Mouse (Mus musculus) forebrain, embryonic 15.5 days (tissue): ENCODE measurements at regions not wholly inside any gene's neighbourhood (a gene's known extent, or its start where the extent isn't known, plus 50 kb on each side); places are given as distances from the start of the nearest gene placed in this dataset.
"Not testable (repeated sequence)": the region's sequence is repeated elsewhere in the genome, so short reads cannot be mapped to it uniquely, and the experiment has no call there.

Experiments used
- ATAC-seq: fragments of 200-750 bp; cut with Nextera tagmentation; replicated peaks from 2 replicates; pipeline ENCODE4 v1.8.0; 2017; ENCODE audit warnings: mild to moderate bottlenecking, moderate TSS enrichment, moderate library complexity
- H3K27ac ChIP-seq: fragments of 300-500 bp; sonication (generic); replicated peaks from 2 replicates; pipeline ENCODE4 v1.5.1; 2015; ENCODE audit warnings: mild to moderate bottlenecking, inconsistent platforms
- H3K27me3 ChIP-seq: fragments of 300-500 bp; sonication (generic); 2 replicates; pipeline ENCODE4 v1.6.1; 2015; ENCODE audit warnings: inconsistent platforms
- H3K36me3 ChIP-seq: fragments of 300-500 bp; sonication (generic); 2 replicates; pipeline ENCODE4 v1.6.1; 2015; ENCODE audit warnings: mild to moderate bottlenecking, inconsistent platforms
- H3K4me1 ChIP-seq: fragments of 300-500 bp; sonication (generic); 2 replicates; pipeline ENCODE4 v1.6.1; 2015; ENCODE audit warnings: inconsistent platforms
- H3K4me2 ChIP-seq: fragments of 300-500 bp; sonication (generic); replicated peaks from 2 replicates; pipeline ENCODE4 v1.6.1; 2015; ENCODE audit warnings: mild to moderate bottlenecking, inconsistent platforms
- H3K4me3 ChIP-seq: fragments of 300-500 bp; sonication (generic); 2 replicates; pipeline ENCODE4 v1.5.1; 2015; ENCODE audit warnings: mild to moderate bottlenecking, inconsistent platforms
- H3K9ac ChIP-seq: fragments of 300-500 bp; sonication (generic); replicated peaks from 2 replicates; pipeline ENCODE4 v1.6.1; 2015; ENCODE audit warnings: mild to moderate bottlenecking, inconsistent platforms
- H3K9me3 ChIP-seq: fragments of 300-500 bp; sonication (generic); 2 replicates; pipeline ENCODE4 v1.6.1; 2016; ENCODE audit warnings: inconsistent platforms
- WGBS: fragments of 180-500 bp; shearing (Covaris S2); methylation state at CpG from one replicate; pipeline ENCODE4 v1.1.7; 2015; ENCODE audit warnings: mixed read lengths; 5-methylcytosine and 5-hydroxymethylcytosine counted together

- 75% methylated on average over 5 of the region's 5 CpGs for WGBS
- no peak overlapping the region for H3K9ac ChIP-seq
- no peaks in the 10 kb centered on the region for H3K9me3 ChIP-seq
- H3K27ac ChIP-seq, result no peak overlapping the region
- no peaks in the 10 kb centered on the region for H3K27me3 ChIP-seq
- H3K36me3 ChIP-seq, result no peaks in the 10 kb centered on the region
- H3K4me1 ChIP-seq, result peaks cover 6% of the 10 kb centered on the region
- no peak overlapping the region for H3K4me3 ChIP-seq
- no peak for ATAC-seq
- no peak overlapping the region for H3K4me2 ChIP-seq
These were observed 65.4 kb downstream of the Chst1 start for GRCm38 (mm10) chr2:92664939-92665338.

GRCm38 (mm10) chr2:92667192-92667591 lies 67.7 kb downstream of the Chst1 start:
- H3K36me3 ChIP-seq, result no peaks in the 10 kb centered on the region
- H3K4me3 ChIP-seq, result no peak overlapping the region
- no peaks in the 10 kb centered on the region for H3K9me3 ChIP-seq
- no peaks in the 10 kb centered on the region for H3K27me3 ChIP-seq
- no peak overlapping the region for H3K27ac ChIP-seq
- no peak overlapping the region for H3K9ac ChIP-seq
- peaks cover 13% of the 10 kb centered on the region for H3K4me1 ChIP-seq
- ATAC-seq, result no peak
- WGBS, result 78% methylated on average over 1 of the region's 1 CpGs
- no peak overlapping the region for H3K4me2 ChIP-seq

- no peaks in the 10 kb centered on the region for H3K36me3 ChIP-seq
- WGBS, result 51% methylated on average over 6 of the region's 6 CpGs
- no peak overlapping the region for H3K4me2 ChIP-seq
- no peaks in the 10 kb centered on the region for H3K9me3 ChIP-seq
- H3K4me3 ChIP-seq, result no peak overlapping the region
- H3K27me3 ChIP-seq, result no peaks in the 10 kb centered on the region
- H3K9ac ChIP-seq, result no peak overlapping the region
- peaks cover 17% of the 10 kb centered on the region for H3K4me1 ChIP-seq
- H3K27ac ChIP-seq, result no peak overlapping the region
- no peak for ATAC-seq
These were observed 68.2 kb downstream of the Chst1 start for GRCm38 (mm10) chr2:92667756-92668155.

- H3K27ac ChIP-seq, ATAC-seq, H3K9me3 ChIP-seq, H3K27me3 ChIP-seq, H3K9ac ChIP-seq, H3K4me3 ChIP-seq, H3K36me3 ChIP-seq, H3K4me2 ChIP-seq: not testable (repeated sequence)
- H3K4me1 ChIP-seq, result peaks cover 16% of the 10 kb centered on the region
- 15% methylated on average over 10 of the region's 10 CpGs for WGBS
These were observed 70.0 kb downstream of the Chst1 start for GRCm38 (mm10) chr2:92669431-92670081.

GRCm38 (mm10) chr2:92671586-92671985 lies 72.1 kb downstream of the Chst1 start:
- no peak overlapping the region for H3K4me3 ChIP-seq
- no peaks in the 10 kb centered on the region for H3K36me3 ChIP-seq
- WGBS, result 28% methylated on average over 5 of the region's 5 CpGs
- ATAC-seq, result no peak
- H3K4me1 ChIP-seq, result peaks cover 16% of the 10 kb centered on the region
- H3K27ac ChIP-seq, result no peak overlapping the region
- H3K9me3 ChIP-seq, result no peaks in the 10 kb centered on the region
- H3K4me2 ChIP-seq, result no peak overlapping the region
- H3K9ac ChIP-seq, result no peak overlapping the region
- no peaks in the 10 kb centered on the region for H3K27me3 ChIP-seq

- 81% methylated on average over 4 of the region's 4 CpGs for WGBS
- no peak for ATAC-seq
- Histone ChIP-seq H3K4me1 (peaks cover 16% of the 10 kb centered on the region), H3K36me3 (no peaks in the 10 kb centered on the region), H3K4me2 (no peak overlapping the region), H3K27me3 (no peaks in the 10 kb centered on the region), H3K27ac (no peak overlapping the region), H3K4me3 (no peak overlapping the region), H3K9ac (no peak overlapping the region), H3K9me3 (no peaks in the 10 kb centered on the region)
These were observed 72.6 kb downstream of the Chst1 start for GRCm38 (mm10) chr2:92672106-92672505.

GRCm38 (mm10) chr2:92673064-92673813 lies 73.7 kb downstream of the Chst1 start:
- H3K4me1 ChIP-seq, result peaks cover 16% of the 10 kb centered on the region
- no peak overlapping the region for H3K4me3 ChIP-seq

GRCm38 (mm10) chr2:92673931-92674330 lies 74.4 kb downstream of the Chst1 start:
- H3K27me3 ChIP-seq, result no peaks in the 10 kb centered on the region
- no peak overlapping the region for H3K9ac ChIP-seq
- peaks cover 16% of the 10 kb centered on the region for H3K4me1 ChIP-seq
- no peak overlapping the region for H3K27ac ChIP-seq
- 14% methylated on average over 4 of the region's 4 CpGs for WGBS
- ATAC-seq, result no peak
- H3K36me3 ChIP-seq, result no peaks in the 10 kb centered on the region
- no peaks in the 10 kb centered on the region for H3K9me3 ChIP-seq
- H3K4me3 ChIP-seq, result no peak overlapping the region
- no peak overlapping the region for H3K4me2 ChIP-seq

More at GRCm38 (mm10) chr2:92673064-92673813, 73.7 kb downstream of the Chst1 start:
- no peak for ATAC-seq
- no peaks in the 10 kb centered on the region for H3K9me3 ChIP-seq
- H3K36me3 ChIP-seq, result no peaks in the 10 kb centered on the region
- H3K9ac ChIP-seq, result no peak overlapping the region
- no peaks in the 10 kb centered on the region for H3K27me3 ChIP-seq
- WGBS, result 66% methylated on average over 9 of the region's 9 CpGs
- no peak overlapping the region for H3K27ac ChIP-seq
- no peak overlapping the region for H3K4me2 ChIP-seq

- H3K4me1 ChIP-seq, result peaks cover 16% of the 10 kb centered on the region
- ATAC-seq, result no peak
- H3K9me3 ChIP-seq, result no peaks in the 10 kb centered on the region
These were observed 75.7 kb downstream of the Chst1 start for GRCm38 (mm10) chr2:92675247-92675646.

GRCm38 (mm10) chr2:92678276-92678930 lies 78.9 kb downstream of the Chst1 start:
- no peak overlapping the region for H3K27ac ChIP-seq
- H3K4me3 ChIP-seq, result no peak overlapping the region
- no peak overlapping the region for H3K4me2 ChIP-seq
- 69% methylated on average over 5 of the region's 5 CpGs for WGBS
- ATAC-seq, result no peak
- no peaks in the 10 kb centered on the region for H3K4me1 ChIP-seq
- H3K27me3 ChIP-seq, result no peaks in the 10 kb centered on the region
- no peaks in the 10 kb centered on the region for H3K36me3 ChIP-seq
- H3K9ac ChIP-seq, result no peak overlapping the region
- H3K9me3 ChIP-seq, result no peaks in the 10 kb centered on the region

More at GRCm38 (mm10) chr2:92675247-92675646, 75.7 kb downstream of the Chst1 start:
- 73% methylated on average over 9 of the region's 9 CpGs for WGBS
- Histone ChIP-seq H3K27ac (no peak overlapping the region), H3K9ac (no peak overlapping the region), H3K36me3 (no peaks in the 10 kb centered on the region), H3K4me2 (no peak overlapping the region), H3K4me3 (no peak overlapping the region), H3K27me3 (no peaks in the 10 kb centered on the region)

GRCm38 (mm10) chr2:92678999-92679704 lies 79.6 kb downstream of the Chst1 start:
- 89% methylated on average over 3 of the region's 3 CpGs for WGBS
- Histone ChIP-seq H3K27me3 (no peaks in the 10 kb centered on the region), H3K4me3 (no peak overlapping the region), H3K4me2 (no peak overlapping the region), H3K4me1 (no peaks in the 10 kb centered on the region), H3K27ac (no peak overlapping the region), H3K36me3 (no peaks in the 10 kb centered on the region), H3K9ac (no peak overlapping the region), H3K9me3 (no peaks in the 10 kb centered on the region)
- ATAC-seq, result no peak

- no peak for ATAC-seq
- H3K27ac ChIP-seq, result no peak overlapping the region
- no peaks in the 10 kb centered on the region for H3K4me1 ChIP-seq
- no peaks in the 10 kb centered on the region for H3K27me3 ChIP-seq
- no peak overlapping the region for H3K9ac ChIP-seq
- H3K9me3 ChIP-seq, result no peaks in the 10 kb centered on the region
- no peak overlapping the region for H3K4me2 ChIP-seq
- WGBS, result 96% methylated on average over 9 of the region's 9 CpGs
- no peak overlapping the region for H3K4me3 ChIP-seq
- H3K36me3 ChIP-seq, result no peaks in the 10 kb centered on the region
These were observed 82.7 kb downstream of the Chst1 start for GRCm38 (mm10) chr2:92682256-92682655.
